Mouse (Mus musculus): ENCODE measurements at regions not wholly inside any gene's neighbourhood (a gene's known extent, or its start where the extent isn't known, plus 50 kb on each side); places are given as distances from the start of the nearest gene placed in this dataset.
"Not testable (repeated sequence)": the region's sequence is repeated elsewhere in the genome, so short reads cannot be mapped to it uniquely, and the experiment has no call there.

DNA sequence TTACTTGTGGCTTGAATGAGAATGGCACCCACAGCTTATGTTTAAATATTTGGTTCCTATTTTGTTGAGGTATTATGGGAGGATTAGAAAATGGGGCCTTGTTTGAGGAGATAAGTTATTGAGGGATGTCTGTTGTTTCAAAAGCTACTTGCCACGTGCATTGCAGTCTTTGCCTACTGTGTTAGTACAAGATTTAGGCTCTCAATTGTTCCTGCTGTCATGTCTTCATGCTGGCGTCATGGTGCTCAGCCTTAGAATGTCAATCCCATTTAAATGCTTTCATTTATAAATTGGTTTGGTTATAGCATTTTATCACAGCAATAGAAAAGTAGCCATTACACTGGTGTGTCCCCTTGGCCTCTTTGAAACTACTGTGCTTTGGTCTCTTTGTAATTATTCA is 578.6 kb upstream of the Fat3 start:
- no peaks in the 10 kb centered on the region for H3K9me3 ChIP-seq (ENCODE audit: control insufficient read depth, low read length)
- DNase-seq (ENCODE audit: low spot score, missing footprints) (no peak), ATAC-seq (ENCODE audit: low FRiP score) (peak; percentile 58)
- H3K9ac ChIP-seq (ENCODE audit: low read length), result no peak overlapping the region
- H3K4me2 ChIP-seq, result no peak overlapping the region
- no peak overlapping the region for H3K4me3 ChIP-seq (ENCODE audit: low read depth, low read length)
- H3K36me3 ChIP-seq (ENCODE audit: control insufficient read depth, insufficient read depth, low read length), result no peaks in the 10 kb centered on the region
- WGBS, result 30% methylated on average over 2 of the region's 2 CpGs
- 0 out of 2 replicates have a peak, but pooled peaks cover 2% of the 10 kb centered on the region for H3K27me3 ChIP-seq (ENCODE audit: control insufficient read depth, insufficient read depth, low read length)
- no peak overlapping the region for H3K27ac ChIP-seq (ENCODE audit: low read depth, low read length)
- no peaks in the 10 kb centered on the region for H3K4me1 ChIP-seq (ENCODE audit: control insufficient read depth, insufficient read depth, low read length)

DNA sequence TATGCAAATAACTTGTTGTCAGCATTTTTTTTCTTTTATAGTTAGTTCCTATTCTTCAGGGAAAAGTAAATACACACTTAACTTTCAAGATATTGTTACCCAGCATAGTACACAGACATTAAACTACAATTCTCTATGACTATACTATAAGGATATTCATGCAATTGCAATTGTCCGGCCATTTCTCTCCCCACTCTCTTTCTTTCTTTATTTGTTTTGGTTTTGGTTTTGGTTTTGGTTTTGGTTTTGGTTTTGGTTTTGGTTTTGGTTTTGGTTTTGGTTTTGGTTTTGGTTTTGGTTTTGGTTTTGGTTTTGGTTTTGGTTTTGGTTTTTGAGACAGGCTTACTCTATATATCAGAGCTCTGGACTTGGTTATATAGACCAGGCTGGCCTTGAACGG is 545.8 kb upstream of the Fat3 start:
- not testable (repeated sequence) for H3K4me2 ChIP-seq; H3K9ac ChIP-seq (ENCODE audit: low read length); H3K4me3 ChIP-seq (ENCODE audit: low read depth, low read length); DNase-seq (ENCODE audit: low spot score, missing footprints); H3K27ac ChIP-seq (ENCODE audit: low read depth, low read length); H3K27me3 ChIP-seq (ENCODE audit: control insufficient read depth, insufficient read depth, low read length); ATAC-seq (ENCODE audit: low FRiP score); H3K4me1 ChIP-seq (ENCODE audit: control insufficient read depth, insufficient read depth, low read length); H3K36me3 ChIP-seq (ENCODE audit: control insufficient read depth, insufficient read depth, low read length); H3K9me3 ChIP-seq (ENCODE audit: control insufficient read depth, low read length)
- 84% methylated on average over 2 of the region's 2 CpGs for WGBS
